Mouse (Mus musculus) cerebellum, adult 2 months (tissue): Measurements from ENCODE around the gene Gm4792. TPM values are rescaled to one million over a fixed set of nuclear protein-coding genes. Genes with fewer than 3 reads are reported as not detected.
A peak's percentile ranks its signal among the peaks of the same experiment; 100 is the strongest.

Experiments
- DNase-seq, 2 experiments: peaks; one replicate each; pipeline ENCODE4 v3.0.0; 2021
- H3K27ac ChIP-seq: fragments of 200-500 bp; 2 replicates; pipeline ENCODE4 v1.5.1; 2012; ENCODE audit warnings: low read length, control low read depth, inconsistent platforms; ENCODE audit not compliant: insufficient read depth
- H3K27me3 ChIP-seq: fragments of 200-500 bp; 2 replicates; pipeline ENCODE4 v1.6.1; 2012; ENCODE audit warnings: inconsistent platforms, mild to moderate bottlenecking, low read length, moderate library complexity; ENCODE audit not compliant: control insufficient read depth, insufficient read depth
- H3K4me1 ChIP-seq: fragments of 200-500 bp; 2 replicates; pipeline ENCODE4 v1.6.1; 2011; ENCODE audit warnings: low read length; ENCODE audit not compliant: control insufficient read depth, insufficient read depth
- H3K4me3 ChIP-seq: fragments of 200-500 bp; replicated peaks from 2 replicates; pipeline ENCODE3; 2011; ENCODE audit warnings: mild to moderate bottlenecking, low read depth, low read length, control low read depth; ENCODE audit not compliant: insufficient read depth
- CTCF ChIP-seq: fragments of 200-500 bp; IDR thresholded peaks from 2 replicates; pipeline ENCODE4 v1.5.1; 2011; ENCODE audit warnings: low read depth, mild to moderate bottlenecking, control low read depth, low read length, moderate library complexity, borderline replicate concordance; ENCODE audit not compliant: insufficient read depth
- POLR2A ChIP-seq: fragments of 200-500 bp; IDR thresholded peaks from 2 replicates; pipeline ENCODE4 v1.6.1; 2011; ENCODE audit warnings: low read length, control low read depth, borderline replicate concordance; ENCODE audit not compliant: insufficient read depth
- WGBS: fragments of 180-500 bp; shearing (Covaris S2); methylation state at CpG from one replicate; pipeline ENCODE4 v1.1.7; 2018; 5-methylcytosine and 5-hydroxymethylcytosine counted together
- polyA plus RNA-seq: library from polyadenylated mRNA; depleted of rRNA; stranded (reverse); fragments of >200 nt; gene quantifications from 2 replicates; pipeline ENCODE4 v1.2.3, GENCODE M21; 2012; rRNA removed

Gene Gm4792
- polyA plus RNA-seq, 1 experiment, result not detected

- TF ChIP-seq CTCF (no peak), POLR2A (no peak)
- DNase-seq, result no peak
- 37% methylated on average over 17 of the region's 17 CpGs for WGBS
- Histone ChIP-seq H3K4me3 (no peak overlapping the region), H3K27me3 (no peaks in the 10 kb centered on the region; the same call in 1 of the 2 replicates), H3K4me1 (no peaks in the 10 kb centered on the region; the same call in 1 of the 2 replicates), H3K27ac (no peak overlapping the region)
These were observed 45.2 kb downstream of the Gm4792 start for GRCm38 (mm10) chr10:94253260-94253807.

DNA sequence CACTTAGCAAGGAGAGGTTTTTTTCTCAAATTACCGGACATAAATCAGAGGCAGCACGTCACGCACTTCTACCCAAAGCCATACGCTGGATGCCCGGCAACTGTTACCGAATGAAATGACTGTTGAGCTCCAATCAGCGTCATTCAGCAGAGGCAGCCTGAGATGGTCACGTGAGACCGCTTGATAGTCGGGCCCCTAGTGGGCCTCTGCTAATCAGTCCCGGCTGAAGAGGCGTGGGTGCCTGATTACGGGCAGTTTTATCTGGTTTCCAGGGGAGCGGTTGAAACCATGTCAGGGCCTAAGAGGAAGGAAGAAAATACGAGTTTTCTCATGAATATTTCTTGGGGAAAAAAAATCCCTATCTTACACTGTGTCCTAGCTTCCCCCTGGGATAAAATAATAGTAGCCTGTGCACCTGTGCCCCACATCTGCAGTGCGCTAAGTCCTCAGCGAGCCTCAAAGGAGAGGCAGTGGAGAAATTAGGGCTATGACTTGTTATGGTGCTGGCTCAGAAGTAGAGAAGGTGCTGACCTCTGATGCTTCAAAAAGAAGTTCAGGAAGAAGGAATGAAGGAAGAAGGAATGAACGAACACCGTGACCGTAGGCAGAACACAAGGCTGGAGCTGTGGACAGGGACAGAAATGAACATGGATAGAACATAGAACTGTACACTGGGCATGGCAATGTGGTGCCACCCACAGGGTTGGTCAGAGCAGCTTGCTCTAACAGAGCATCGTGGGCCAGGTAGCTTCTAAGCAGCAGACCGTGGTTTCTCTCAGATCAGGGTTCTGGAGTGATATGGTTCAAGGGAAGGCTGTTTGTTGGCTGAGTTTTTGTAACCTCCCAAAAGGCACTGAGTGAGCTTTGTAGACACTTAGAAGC lies 48.7 kb downstream of the Gm4792 start:
- H3K27ac ChIP-seq, result no peak overlapping the region
- no peaks in the 10 kb centered on the region for H3K27me3 ChIP-seq
- no peaks in the 10 kb centered on the region; the same call in 1 of the 2 replicates for H3K4me1 ChIP-seq
- DNase-seq, result peak in 1 of 2 experiments; percentile 10
- 44% methylated on average over 22 of the region's 22 CpGs for WGBS
- TF ChIP-seq POLR2A (no peak), CTCF (no peak)
- H3K4me3 ChIP-seq, result no peak overlapping the region

GRCm38 (mm10) chr10:94247748-94248349 lies 50.7 kb downstream of the Gm4792 start:
- H3K27ac ChIP-seq, result no peak overlapping the region
- no peak for TF ChIP-seq CTCF
- no peak overlapping the region for H3K4me3 ChIP-seq
- H3K4me1 ChIP-seq, result no peaks in the 10 kb centered on the region; the same call in 1 of the 2 replicates
- H3K27me3 ChIP-seq, result no peaks in the 10 kb centered on the region
- WGBS, result 86% methylated on average over 7 of the region's 7 CpGs
- DNase-seq, result no peak

Other genes starting within 250 kb of the Gm4792 start
- 10.4 and 10.6 TPM in 2 replicates for gene Nr2c1, start 150.7 kb downstream of the Gm4792 start, polyA plus RNA-seq
- 336 and 363 TPM in 2 replicates for gene Ndufa12, start 100.0 kb downstream of the Gm4792 start, polyA plus RNA-seq
- 32.6 and 40.1 TPM in 2 replicates for gene Tmcc3, start 13.2 kb upstream of the Gm4792 start, polyA plus RNA-seq